Comparison of ENCODE assay signal across 31 mouse cellular contexts in the genomic region with DNA sequence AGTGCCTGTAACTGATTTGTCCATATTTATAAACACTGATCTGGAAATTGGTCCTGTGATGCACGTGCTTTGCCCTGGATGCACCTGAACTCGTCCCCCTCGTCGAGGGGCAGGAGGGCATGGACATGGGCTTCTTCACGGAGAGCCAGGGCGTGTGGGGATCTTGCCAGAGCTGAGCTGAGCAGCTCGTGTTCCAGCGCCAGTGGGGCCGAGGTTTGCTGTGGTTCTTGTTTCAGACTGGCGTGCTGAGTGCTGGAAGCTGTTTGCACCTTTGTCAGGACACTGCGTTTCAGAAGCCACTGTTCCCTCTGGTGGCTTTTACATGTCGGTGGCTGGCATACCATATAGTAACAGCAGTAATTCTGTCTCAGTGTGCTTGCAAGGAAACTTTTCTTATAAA.
"Had no signal": no experiment of that assay in that cellular context is flagged by ENCODE, and none has a peak within 500 bp of the region (broad histone marks: within the 10 kb centered on the region; RNA-seq: fewer than 3 reads in every experiment).

No protein-coding gene starts in this region.

- H3K4me3 ChIP-seq: heart, embryonic 12.5 days; heart, embryonic 13.5 days; heart, embryonic 15.5 days; hindbrain, embryonic 10.5 days; hindbrain, embryonic 12.5 days; hindbrain, embryonic 13.5 days; hindbrain, embryonic 15.5 days; intestine, embryonic 15.5 days; kidney, embryonic 15.5 days; layer of hippocampus, adult 2 months; left cerebral cortex, adult 2 months had no signal

- H3K4me2 ChIP-seq: heart, embryonic 11.5 days; heart, embryonic 12.5 days; heart, embryonic 13.5 days; heart, embryonic 15.5 days; hindbrain, embryonic 12.5 days; hindbrain, embryonic 13.5 days; hindbrain, embryonic 14.5 days; hindbrain, embryonic 15.5 days; intestine, embryonic 15.5 days; kidney, embryonic 15.5 days had no signal

- H3K4me1 ChIP-seq: heart, embryonic 12.5 days; heart, embryonic 13.5 days; heart, embryonic 15.5 days; hindbrain, embryonic 10.5 days; hindbrain, embryonic 12.5 days; hindbrain, embryonic 13.5 days; hindbrain, embryonic 15.5 days; intestine, embryonic 15.5 days; kidney, embryonic 15.5 days had no signal

- H3K27me3 ChIP-seq: heart, embryonic 12.5 days; heart, embryonic 13.5 days; heart, embryonic 15.5 days; hindbrain, embryonic 12.5 days; hindbrain, embryonic 13.5 days; hindbrain, embryonic 15.5 days; intestine, embryonic 15.5 days; kidney, embryonic 15.5 days had no signal

- DNase-seq: heart, postnatal 10 days; heart, postnatal 14 days; heart, postnatal 36 days; heart, postnatal 4 days; kidney, adult 11 months; kidney, adult 18-20 months; kidney, adult 2 months; kidney, adult 8-10 months; kidney, adult 9 months; kidney, postnatal 10 days; kidney, postnatal 14 days; kidney, postnatal 25 days; kidney, postnatal 36 days; kidney, postnatal 4 days; layer of hippocampus, adult 9-11 months; layer of hippocampus, postnatal 36 days had no signal

- H3K27ac ChIP-seq: heart, embryonic 13.5 days; heart, embryonic 15.5 days; hindbrain, embryonic 10.5 days; hindbrain, embryonic 12.5 days; hindbrain, embryonic 13.5 days; hindbrain, embryonic 14.5 days; hindbrain, embryonic 15.5 days; hindbrain, postnatal 0 days; intestine, embryonic 15.5 days; kidney, embryonic 15.5 days; kidney, postnatal 0 days; layer of hippocampus, adult 2 months; left cerebral cortex, adult 2 months had no signal
